Mouse (Mus musculus): ENCODE data around the gene Wsb2.
"Not testable (repeated sequence)": the region's sequence is repeated elsewhere in the genome, so short reads cannot be mapped to it uniquely, and the experiment has no call there.

Wsb2 gene

GRCm38 (mm10) chr5:117388296-117388751 is 31.2 kb downstream of the Wsb2 start:
- peak; percentile 75 for DNase-seq (ENCODE audit: low read depth, low spot score)

GRCm38 (mm10) chr5:117388877-117389276 is 31.8 kb downstream of the Wsb2 start, which contains the start of gene Rfc5:
Gene Rfc5 (minus strand): TSS chr5:117389047.
- peak; percentile 95 for DNase-seq (ENCODE audit: low read depth, low spot score)

- DNase-seq (ENCODE audit: low read depth, low spot score), result no peak
Measured at GRCm38 (mm10) chr5:117390895-117391294, 33.8 kb downstream of the Wsb2 start.

GRCm38 (mm10) chr5:117395834-117396233 is 38.7 kb downstream of the Wsb2 start:
- no peak for DNase-seq (ENCODE audit: low read depth, low spot score)

- no peak for DNase-seq (ENCODE audit: low read depth, low spot score)
Measured at GRCm38 (mm10) chr5:117396596-117397014, 39.5 kb downstream of the Wsb2 start.

GRCm38 (mm10) chr5:117397371-117397770 is 40.3 kb downstream of the Wsb2 start:
- no peak for DNase-seq (ENCODE audit: low read depth, low spot score)

GRCm38 (mm10) chr5:117398007-117398550 is 41.0 kb downstream of the Wsb2 start:
- no peak for DNase-seq (ENCODE audit: low read depth, low spot score)

GRCm38 (mm10) chr5:117399281-117399680 is 42.2 kb downstream of the Wsb2 start:
- no peak for DNase-seq (ENCODE audit: low read depth, low spot score)

GRCm38 (mm10) chr5:117403609-117404008 is 46.5 kb downstream of the Wsb2 start:
- no peak for DNase-seq (ENCODE audit: low read depth, low spot score)

GRCm38 (mm10) chr5:117404671-117405070 is 47.6 kb downstream of the Wsb2 start:
- DNase-seq (ENCODE audit: low read depth, low spot score), result not testable (repeated sequence)

- peak; percentile 26 for DNase-seq (ENCODE audit: low read depth, low spot score)
Measured at GRCm38 (mm10) chr5:117408216-117408615, 51.1 kb downstream of the Wsb2 start.

- no peak for DNase-seq (ENCODE audit: low read depth, low spot score)
Measured at GRCm38 (mm10) chr5:117409369-117409768, 52.3 kb downstream of the Wsb2 start.

- no peak for DNase-seq (ENCODE audit: low read depth, low spot score)
Measured at GRCm38 (mm10) chr5:117413507-117414501, 56.7 kb downstream of the Wsb2 start, which contains the start of gene Ksr2. Gene Ksr2 (plus strand): TSS chr5:117414000.

GRCm38 (mm10) chr5:117414611-117415010 is 57.5 kb downstream of the Wsb2 start:
- DNase-seq (ENCODE audit: low read depth, low spot score), result no peak

- no peak for DNase-seq (ENCODE audit: low read depth, low spot score)
Measured at GRCm38 (mm10) chr5:117415011-117415912, 58.2 kb downstream of the Wsb2 start.

GRCm38 (mm10) chr5:117417442-117417841 is 60.3 kb downstream of the Wsb2 start:
- DNase-seq (ENCODE audit: low read depth, low spot score), result no peak

Measured in 3T3-L1 (cell line).